Mouse (Mus musculus): ENCODE data around the gene Vcam1.

DNA sequence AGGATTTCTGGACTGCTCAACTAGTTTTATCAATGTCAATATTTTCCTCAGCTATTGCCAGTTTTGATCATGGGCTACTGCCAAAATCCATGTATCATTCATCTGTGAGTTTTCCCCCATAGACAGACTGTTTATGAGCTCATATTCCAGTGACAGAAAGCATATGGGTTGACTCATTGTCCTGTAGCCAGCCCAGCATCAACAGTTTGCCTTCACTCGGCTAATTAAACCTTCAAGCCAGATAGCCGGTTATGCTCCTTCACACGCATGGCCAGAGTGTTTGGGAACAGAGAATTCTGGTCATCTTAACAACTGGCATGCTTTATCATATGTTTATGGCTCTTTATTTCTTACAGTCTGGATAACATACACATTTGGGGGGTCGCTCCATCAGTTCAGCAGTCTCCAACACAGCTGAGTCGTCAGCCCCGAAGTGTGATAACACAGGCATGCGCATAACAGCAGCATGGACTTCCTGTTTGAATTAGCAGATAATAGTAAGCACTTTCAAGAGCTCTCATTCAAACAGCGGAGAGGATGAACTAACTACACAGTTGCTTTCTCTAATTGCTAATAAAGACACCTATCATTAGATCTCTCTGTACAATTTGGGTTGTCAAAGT lies 49.2 kb downstream of the Vcam1 start:
- no peak for TF ChIP-seq CTCF (IDR thresholded peaks at IDR 0.05; ENCODE audit: low read depth, low read length)
- no peak for TF ChIP-seq POLR2A (IDR thresholded peaks at IDR 0.05; ENCODE audit: extremely low read depth, insufficient read depth, low read length)
